Mouse (Mus musculus) mesoderm, embryonic 11.5 days (tissue): ENCODE measurements at regions not wholly inside any gene's neighbourhood (a gene's known extent, or its start where the extent isn't known, plus 50 kb on each side); places are given as distances from the start of the nearest gene placed in this dataset.

Source experiments
- DNase-seq: peaks from one replicate; pipeline ENCODE4 v3.0.0-alpha.2; 2012; ENCODE audit warnings: low read depth, low spot score

- DNase-seq: no peak
Observed at GRCm38 (mm10) chr4:80442711-80443110, 391.2 kb upstream of the Tyrp1 start.

- peak; percentile 2 for DNase-seq
Observed at GRCm38 (mm10) chr4:80463615-80464014, 370.3 kb upstream of the Tyrp1 start.

- no peak for DNase-seq
Observed at GRCm38 (mm10) chr4:80475736-80476478, 358.0 kb upstream of the Tyrp1 start.

GRCm38 (mm10) chr4:80515087-80515486 is 318.8 kb upstream of the Tyrp1 start:
- DNase-seq: no peak

- DNase-seq: peak; percentile 70
Observed at GRCm38 (mm10) chr4:80517476-80518285, 316.2 kb upstream of the Tyrp1 start.

GRCm38 (mm10) chr4:80518589-80518988 is 315.3 kb upstream of the Tyrp1 start:
- no peak for DNase-seq

GRCm38 (mm10) chr4:80539854-80540253 is 294.1 kb upstream of the Tyrp1 start:
- DNase-seq: no peak

- no peak for DNase-seq
Observed at GRCm38 (mm10) chr4:80545086-80545485, 288.8 kb upstream of the Tyrp1 start.

GRCm38 (mm10) chr4:80589438-80589837 is 244.5 kb upstream of the Tyrp1 start:
- DNase-seq: no peak

- DNase-seq: no peak
Observed at GRCm38 (mm10) chr4:80628271-80628670, 205.7 kb upstream of the Tyrp1 start.

- no peak for DNase-seq
Observed at GRCm38 (mm10) chr4:80629251-80629650, 204.7 kb upstream of the Tyrp1 start.

GRCm38 (mm10) chr4:80630260-80630659 is 203.7 kb upstream of the Tyrp1 start:
- DNase-seq: no peak

GRCm38 (mm10) chr4:80631041-80631440 is 202.9 kb upstream of the Tyrp1 start:
- no peak for DNase-seq

GRCm38 (mm10) chr4:80631441-80631840 is 202.5 kb upstream of the Tyrp1 start:
- no peak for DNase-seq

GRCm38 (mm10) chr4:80638381-80638780 is 195.5 kb upstream of the Tyrp1 start:
- no peak for DNase-seq
